Mouse (Mus musculus): ENCODE measurements around the gene Izumo1r.

Izumo1r gene

GRCm38 (mm10) chr9:14859868-14860639 is 43.7 kb downstream of the Izumo1r start, which contains the start of gene Gpr83:
Gene Gpr83, plus strand, starts transcription at chr9:14860210.
- DNase-seq = no peak

- DNase-seq = no peak
These were observed 45.0 kb downstream of the Izumo1r start for GRCm38 (mm10) chr9:14858782-14859181.

- DNase-seq = no peak
These were observed 45.5 kb downstream of the Izumo1r start for GRCm38 (mm10) chr9:14858170-14858706.

- DNase-seq = no peak
These were observed 46.7 kb downstream of the Izumo1r start for GRCm38 (mm10) chr9:14856922-14857654.

GRCm38 (mm10) chr9:14854585-14854984 is 49.2 kb downstream of the Izumo1r start:
- DNase-seq = no peak

GRCm38 (mm10) chr9:14848267-14848935 is 55.3 kb downstream of the Izumo1r start:
- DNase-seq = no peak

GRCm38 (mm10) chr9:14846428-14846827 is 57.3 kb downstream of the Izumo1r start:
- DNase-seq = no peak

GRCm38 (mm10) chr9:14843901-14844300 is 59.8 kb downstream of the Izumo1r start:
- DNase-seq = no peak

- DNase-seq = no peak
These were observed 60.4 kb downstream of the Izumo1r start for GRCm38 (mm10) chr9:14843311-14843857.

GRCm38 (mm10) chr9:14841878-14842761 is 61.6 kb downstream of the Izumo1r start:
- DNase-seq = no peak

- no peak for DNase-seq
These were observed 63.8 kb downstream of the Izumo1r start for GRCm38 (mm10) chr9:14839970-14840369.

GRCm38 (mm10) chr9:14839527-14839926 is 64.2 kb downstream of the Izumo1r start:
- DNase-seq = no peak
